ENCODE assay signal across 8 mouse cellular contexts in the genomic region with DNA sequence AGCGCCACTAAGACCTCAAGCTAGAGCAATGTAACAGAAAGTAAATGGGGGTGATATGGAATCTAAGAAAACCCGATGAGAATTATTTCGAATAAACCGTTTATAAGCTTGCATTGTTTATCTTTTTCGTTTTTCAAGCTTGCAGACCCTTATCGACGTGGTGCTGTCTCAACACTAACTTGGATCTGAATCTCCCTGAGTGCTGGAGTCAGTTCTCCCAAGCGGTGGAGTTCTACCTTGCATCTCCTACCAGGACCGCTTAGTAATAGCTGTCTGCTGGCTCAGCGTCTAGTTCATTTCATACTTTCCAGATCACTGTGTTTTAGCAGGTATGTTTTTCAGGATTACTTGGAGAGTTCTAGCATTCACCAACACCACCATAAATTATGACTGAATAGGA. TPM values are rescaled to one million over a fixed set of nuclear protein-coding genes. Genes with fewer than 3 reads are reported as not detected.
DNase-seq lines count a peak whose midpoint lies in the region; ATAC-seq and TF ChIP-seq lines count a peak whose summit lies in the region.

No protein-coding gene starts in this region.

- peaks cover 21% of the 10 kb centered on the region for H3K4me1 ChIP-seq in kidney, embryonic 15.5 days
- peaks cover 4% of the 10 kb centered on the region for H3K4me1 ChIP-seq in bone marrow macrophage, adult 2 months (ENCODE audit: control insufficient read depth, insufficient read depth, low read length)
- peaks cover 12% of the 10 kb centered on the region; the same call in 1 of the 2 replicates for H3K4me1 ChIP-seq in hindbrain, embryonic 14.5 days (replicated peaks; ENCODE audit: control insufficient read depth, insufficient read depth, low read length)
- peaks cover 26% of the 10 kb centered on the region for H3K4me1 ChIP-seq in midbrain, embryonic 15.5 days

- H3K4me3 ChIP-seq in kidney, embryonic 15.5 days (replicated peaks), result peak overlapping the region; percentile 92
- peak overlapping the region; percentile 81 for H3K4me3 ChIP-seq in bone marrow macrophage, adult 2 months (ENCODE audit: insufficient read depth, low read length)
- peak overlapping the region; percentile 69 for H3K4me3 ChIP-seq in hindbrain, embryonic 14.5 days (replicated peaks; ENCODE audit: low read length)
- peak overlapping the region; percentile 58 for H3K4me3 ChIP-seq in midbrain, embryonic 15.5 days

- H3K36me3 ChIP-seq in kidney, embryonic 15.5 days, result peaks cover 28% of the 10 kb centered on the region
- H3K36me3 ChIP-seq in hindbrain, embryonic 14.5 days (replicated peaks; ENCODE audit: control insufficient read depth, insufficient read depth), result peaks cover 34% of the 10 kb centered on the region; the same call in 1 of the 2 replicates
- H3K36me3 ChIP-seq in midbrain, embryonic 15.5 days (replicated peaks), result peaks cover 2% of the 10 kb centered on the region; the same call in 1 of the 2 replicates

- no peak for ATAC-seq in kidney, embryonic 15.5 days (replicated peaks; ENCODE audit: low FRiP score)
- no peak for ATAC-seq in hindbrain, embryonic 14.5 days (ENCODE audit: low FRiP score)
- ATAC-seq in midbrain, embryonic 15.5 days (replicated peaks), result peak; percentile 28

- TF ChIP-seq POLR2A in bone marrow macrophage, adult 2 months (IDR thresholded peaks at IDR 0.05; ENCODE audit: borderline replicate concordance, low read depth, low read length), result no peak

- H3K27me3 ChIP-seq in kidney, embryonic 15.5 days, result no peaks in the 10 kb centered on the region
- H3K27me3 ChIP-seq in hindbrain, embryonic 14.5 days (ENCODE audit: control insufficient read depth, insufficient read depth, low read length), result no peaks in the 10 kb centered on the region
- H3K27me3 ChIP-seq in midbrain, embryonic 15.5 days (replicated peaks), result no peaks in the 10 kb centered on the region

- H3K27ac ChIP-seq in kidney, embryonic 15.5 days, result peak overlapping the region; percentile 64; the same call in 1 of the 2 replicates
- no peak overlapping the region for H3K27ac ChIP-seq in bone marrow macrophage, adult 2 months (ENCODE audit: insufficient read depth, low read depth, low read length)
- H3K27ac ChIP-seq in hindbrain, embryonic 14.5 days, result 0 out of 2 replicates have a peak overlapping the region, but pooled peaks have one; percentile 2
- H3K27ac ChIP-seq in midbrain, embryonic 15.5 days, result peak overlapping the region; percentile 82

- H3K9me3 ChIP-seq in kidney, embryonic 15.5 days (replicated peaks), result no peaks in the 10 kb centered on the region
- no peaks in the 10 kb centered on the region for H3K9me3 ChIP-seq in hindbrain, embryonic 14.5 days (ENCODE audit: control insufficient read depth, low read length)
- no peaks in the 10 kb centered on the region for H3K9me3 ChIP-seq in midbrain, embryonic 15.5 days

- peak overlapping the region; percentile 27 for H3K9ac ChIP-seq in kidney, embryonic 15.5 days
- peak overlapping the region; percentile 54 for H3K9ac ChIP-seq in hindbrain, embryonic 14.5 days
- H3K9ac ChIP-seq in midbrain, embryonic 15.5 days, result peak overlapping the region; percentile 54

- H3K4me2 ChIP-seq in kidney, embryonic 15.5 days, result peak overlapping the region; percentile 75
- peak overlapping the region; percentile 65 for H3K4me2 ChIP-seq in hindbrain, embryonic 14.5 days (replicated peaks)
- peak overlapping the region; percentile 87 for H3K4me2 ChIP-seq in midbrain, embryonic 15.5 days

- no peak for TF ChIP-seq CTCF in bone marrow macrophage, adult 2 months (IDR thresholded peaks at IDR 0.05; ENCODE audit: low read depth, low read length)

- 9% methylated on average over 10 of the region's 10 CpGs for WGBS in kidney, embryonic 15.5 days
- 8% methylated on average over 10 of the region's 10 CpGs for WGBS in hindbrain, embryonic 14.5 days
- WGBS in midbrain, embryonic 15.5 days, result 13% methylated on average over 10 of the region's 10 CpGs

- intact Hi-C loops in gastrocnemius, postnatal 14 days (cut with DNase I; ENCODE audit: low total_unique reads), result no loop called here

- no peak for DNase-seq in kidney, postnatal 10 days
- DNase-seq in hindbrain, embryonic 14.5 days (ENCODE audit: low spot score), result no peak
- no peak for DNase-seq in T-cell, adult 2 months (ENCODE audit: low spot score)
- DNase-seq in gastrocnemius, postnatal 14 days, result no peak
- DNase-seq in right cerebral cortex, adult 2 months (ENCODE audit: low spot score in 2 of 2), result no peak

RNA-seq across cellular contexts. Expression of gene Blzf1, which starts 0.6 kb away (rescaled TPM):
- 30.9 and 32.7 TPM in 2 replicates for polyA plus RNA-seq in kidney, embryonic 15.5 days (2015; fragmentation: Nextera tagmentation; extraction: Ambion mirVana)
- 11.0 and 11.2 TPM in 2 replicates for polyA plus RNA-seq in bone marrow macrophage, adult 2 months (2012; ENCODE audit: insufficient read depth, insufficient read length, missing spikeins)
- 25.8 and 29.2 TPM in 2 replicates for polyA plus RNA-seq in hindbrain, embryonic 14.5 days (2014; fragmentation: Nextera tagmentation; extraction: Ambion mirVana)
- polyA plus RNA-seq in midbrain, embryonic 15.5 days (2015; fragmentation: Nextera tagmentation; extraction: Ambion mirVana), result 30.0 and 30.6 TPM in 2 replicates
- total RNA-seq in gastrocnemius, postnatal 14 days (2021), result 10 to 100 TPM; 22.7 to 23.8 TPM

RNA-seq across cellular contexts. Expression of gene Nme7, which starts 4.0 kb away (rescaled TPM):
- 48.6 and 51.2 TPM in 2 replicates for polyA plus RNA-seq in kidney, embryonic 15.5 days (2015; fragmentation: Nextera tagmentation; extraction: Ambion mirVana)
- 15.7 and 16.0 TPM in 2 replicates for polyA plus RNA-seq in bone marrow macrophage, adult 2 months (2012; ENCODE audit: insufficient read depth, insufficient read length, missing spikeins)
- 25.8 and 26.2 TPM in 2 replicates for polyA plus RNA-seq in hindbrain, embryonic 14.5 days (2014; fragmentation: Nextera tagmentation; extraction: Ambion mirVana)
- polyA plus RNA-seq in midbrain, embryonic 15.5 days (2015; fragmentation: Nextera tagmentation; extraction: Ambion mirVana), result 29.6 and 35.7 TPM in 2 replicates
- total RNA-seq in gastrocnemius, postnatal 14 days (2021), result 1 to 10 TPM; 3.0 to 3.1 TPM

RNA-seq across cellular contexts. Expression of gene Ccdc181, which starts 32.5 kb away (rescaled TPM):
- polyA plus RNA-seq in kidney, embryonic 15.5 days (2015; fragmentation: Nextera tagmentation; extraction: Ambion mirVana), result 11.0 and 11.4 TPM in 2 replicates
- polyA plus RNA-seq in bone marrow macrophage, adult 2 months (2012; ENCODE audit: insufficient read depth, insufficient read length, missing spikeins), result 10.2 and 11.1 TPM in 2 replicates
- polyA plus RNA-seq in hindbrain, embryonic 14.5 days (2014; fragmentation: Nextera tagmentation; extraction: Ambion mirVana), result 23.4 and 24.5 TPM in 2 replicates
- polyA plus RNA-seq in midbrain, embryonic 15.5 days (2015; fragmentation: Nextera tagmentation; extraction: Ambion mirVana), result 24.8 and 25.7 TPM in 2 replicates
- 1 to 10 TPM; 5.5 to 5.7 TPM for total RNA-seq in gastrocnemius, postnatal 14 days (2021)

RNA-seq across cellular contexts. Expression of gene Slc19a2, which starts 59.1 kb away (rescaled TPM):
- polyA plus RNA-seq in kidney, embryonic 15.5 days (2015; fragmentation: Nextera tagmentation; extraction: Ambion mirVana), result 9.1 and 10.4 TPM in 2 replicates
- polyA plus RNA-seq in bone marrow macrophage, adult 2 months (2012; ENCODE audit: insufficient read depth, insufficient read length, missing spikeins), result 6.7 and 7.3 TPM in 2 replicates
- polyA plus RNA-seq in hindbrain, embryonic 14.5 days (2014; fragmentation: Nextera tagmentation; extraction: Ambion mirVana), result 8.1 and 11.8 TPM in 2 replicates
- polyA plus RNA-seq in midbrain, embryonic 15.5 days (2015; fragmentation: Nextera tagmentation; extraction: Ambion mirVana), result 7.7 and 9.0 TPM in 2 replicates
- total RNA-seq in gastrocnemius, postnatal 14 days (2021), result 1 to 10 TPM; 1.8 to 2.6 TPM
